Mouse (Mus musculus) embryonic stem cell, embryonic (primary cell): ENCODE data around the gene Rtp3.

Source experiments
- CTCF ChIA-PET, 4 experiments: fragments of 300-600 bp in 2 of 4; fragments of 350-600 bp in 2 of 4; sonication (Branson Sonifier 250); formaldehyde crosslinking; loops; one replicate each; lab custom pipeline; 2022; ENCODE audit warnings: inconsistent platforms in 2 of 4; lab: Charles Lee
- POLR2A ChIA-PET, 4 experiments: fragments of 300-600 bp in 2 of 4; fragments of 350-600 bp in 2 of 4; sonication (Branson Sonifier 250); formaldehyde crosslinking; loops; one replicate each; lab custom pipeline; 2022; ENCODE audit warnings: antibody characterized with exemption in 4 of 4, inconsistent platforms in 1 of 4; lab: Charles Lee

The Rtp3 gene

GRCm38 (mm10) chr9:110937506-110938490, 52.6 kb downstream of the Rtp3 start:
- ChIA-PET POLR2A (interaction anchor here (0.6 to 19.7 kb wide), 26 partner anchors 8 to 588 kb away, joined by 3 to 497 read pairs (median 6); partner anchors contain the start of genes Lrrc2 (in 2 of the 4), Tdgf1 (in 2 of the 4), Als2cl (in 1 of the 4) and Tmie (in 1 of the 4)), CTCF (interaction anchor here (0.6 to 2.6 kb wide), 17 partner anchors 10 to 293 kb away, joined by 3 to 12 read pairs (median 4); no protein-coding TSS in a partner anchor)

- ChIA-PET CTCF (interaction anchor here in 3 of 4 experiments (1.1 to 2.6 kb wide), 3 partner anchors 13 to 61 kb away, joined by 3 to 8 read pairs (median 3); no protein-coding TSS in a partner anchor), POLR2A (interaction anchor here (0.7 to 5.0 kb wide), 14 partner anchors 8 to 52 kb away, joined by 3 to 28 read pairs (median 4); partner anchors contain the start of gene Tdgf1 (in 1 of the 4))
Measured at GRCm38 (mm10) chr9:110935941-110936340, 54.4 kb downstream of the Rtp3 start.
